Mouse (Mus musculus) B cell, adult 2 months (primary cell): ENCODE measurements at regions not wholly inside any gene's neighbourhood (a gene's known extent, or its start where the extent isn't known, plus 50 kb on each side); places are given as distances from the start of the nearest gene placed in this dataset.
"Not testable (repeated sequence)": the region's sequence is repeated elsewhere in the genome, so short reads cannot be mapped to it uniquely, and the experiment has no call there.

Experiments used
- DNase-seq, 2 experiments: peaks; one replicate each; pipeline ENCODE4 v3.0.0; 2022

- DNase-seq: peak in 1 of 2 experiments; percentile 4
Measured at GRCm38 (mm10) chr5:39335321-39335720, 420.0 kb downstream of the Hs3st1 start.

- DNase-seq: no peak
Measured at GRCm38 (mm10) chr5:39334241-39334640, 421.0 kb downstream of the Hs3st1 start.

GRCm38 (mm10) chr5:39325399-39325798 lies 429.9 kb downstream of the Hs3st1 start:
- DNase-seq: no peak

- no peak for DNase-seq
Measured at GRCm38 (mm10) chr5:39316478-39316877, 438.8 kb downstream of the Hs3st1 start.

- no peak for DNase-seq
Measured at GRCm38 (mm10) chr5:39311211-39311610, 434.6 kb upstream of the Clnk start.

GRCm38 (mm10) chr5:39305794-39306193 lies 429.2 kb upstream of the Clnk start:
- DNase-seq: no peak

- DNase-seq: no peak
Measured at GRCm38 (mm10) chr5:39292849-39293248, 416.2 kb upstream of the Clnk start.

- no peak for DNase-seq
Measured at GRCm38 (mm10) chr5:39281021-39281420, 404.4 kb upstream of the Clnk start.

GRCm38 (mm10) chr5:39273710-39274385 lies 397.2 kb upstream of the Clnk start:
- DNase-seq: no peak

GRCm38 (mm10) chr5:39267106-39267505 lies 390.5 kb upstream of the Clnk start:
- DNase-seq: no peak

GRCm38 (mm10) chr5:39260721-39261190 lies 384.1 kb upstream of the Clnk start:
- no peak for DNase-seq

- no peak for DNase-seq
Measured at GRCm38 (mm10) chr5:39257745-39258144, 381.1 kb upstream of the Clnk start.

- DNase-seq: no peak
Measured at GRCm38 (mm10) chr5:39252206-39252605, 375.6 kb upstream of the Clnk start.

- DNase-seq: no peak
Measured at GRCm38 (mm10) chr5:39251021-39251420, 374.4 kb upstream of the Clnk start.

GRCm38 (mm10) chr5:39219698-39220097 lies 343.1 kb upstream of the Clnk start:
- DNase-seq: no peak

- DNase-seq: no peak
Measured at GRCm38 (mm10) chr5:39216326-39216725, 339.7 kb upstream of the Clnk start.

GRCm38 (mm10) chr5:39215016-39215415 lies 338.4 kb upstream of the Clnk start:
- peak; percentile 8 to 28 for DNase-seq

- DNase-seq: no peak
Measured at GRCm38 (mm10) chr5:39212550-39212949, 335.9 kb upstream of the Clnk start.

- no peak for DNase-seq
Measured at GRCm38 (mm10) chr5:39198856-39199255, 322.2 kb upstream of the Clnk start.

GRCm38 (mm10) chr5:39191153-39191552 lies 314.5 kb upstream of the Clnk start:
- DNase-seq: not testable (repeated sequence)

- DNase-seq: no peak
Measured at GRCm38 (mm10) chr5:39181616-39182402, 305.2 kb upstream of the Clnk start.

GRCm38 (mm10) chr5:39181028-39181427 lies 304.4 kb upstream of the Clnk start:
- no peak for DNase-seq

- no peak for DNase-seq
Measured at GRCm38 (mm10) chr5:39177891-39178290, 301.3 kb upstream of the Clnk start.

GRCm38 (mm10) chr5:39176906-39177305 lies 300.3 kb upstream of the Clnk start:
- no peak for DNase-seq
